31 mouse cellular contexts compared by ENCODE assay signal in the genomic region with DNA sequence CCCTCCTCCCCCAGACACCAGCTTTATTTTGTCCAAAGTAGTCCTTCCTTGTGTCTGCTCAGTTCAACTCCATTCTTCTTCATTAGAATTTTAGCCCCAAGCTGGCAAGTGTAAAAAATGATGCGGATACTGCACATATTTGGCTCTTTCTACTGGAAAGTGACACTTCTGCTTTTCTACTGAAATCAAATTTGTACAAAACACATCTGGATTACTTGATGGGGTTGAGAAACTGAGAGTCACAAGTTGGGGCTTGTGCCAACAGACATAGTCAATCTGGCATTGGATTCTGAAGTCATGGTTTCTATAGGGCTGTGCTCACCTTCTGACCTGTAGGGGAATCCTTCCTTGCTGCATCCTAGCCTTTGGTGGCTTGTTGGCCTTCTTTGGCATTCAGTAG. TPM values are rescaled to one million over a fixed set of nuclear protein-coding genes. Genes with fewer than 3 reads are reported as not detected.
DNase-seq lines count a peak whose midpoint lies in the region; ATAC-seq and TF ChIP-seq lines count a peak whose summit lies in the region.
"Had no signal": no experiment of that assay in that cellular context is flagged by ENCODE, and none has a peak within 500 bp of the region (broad histone marks: within the 10 kb centered on the region; RNA-seq: fewer than 3 reads in every experiment).

No protein-coding gene starts in this region.

- peak; percentile 53 for DNase-seq in heart, embryonic 10.5 days (ENCODE audit: low spot score)
- no peak for DNase-seq in heart, postnatal 4 days
- peak; percentile 45 for DNase-seq in midbrain, embryonic 11.5 days (ENCODE audit: low spot score, missing footprints)
- no peak for DNase-seq in midbrain, postnatal 0 days (ENCODE audit: low spot score)
- DNase-seq in adrenal gland, adult 8-10 months = no peak
- DNase-seq in gastrocnemius, adult 8-10 months (ENCODE audit: low spot score in 2 of 2) = no peak
- DNase-seq: adrenal gland, postnatal 14 days; cerebellum, adult 18-20 months; cerebellum, adult 9-10 months; cerebellum, postnatal 14 days; gastrocnemius, postnatal 10 days; gastrocnemius, postnatal 36 days; heart, adult 11 months; heart, postnatal 10 days; heart, postnatal 36 days had no signal

- H3K27ac ChIP-seq in heart, embryonic 10.5 days = no peak overlapping the region
- H3K27ac ChIP-seq in midbrain, embryonic 11.5 days (ENCODE audit: low read depth, low read length) = no peak overlapping the region
- H3K27ac ChIP-seq in midbrain, postnatal 0 days (ENCODE audit: low read depth, low read length) = no peak overlapping the region
- H3K27ac ChIP-seq: embryonic facial prominence, embryonic 10.5 days; embryonic facial prominence, embryonic 13.5 days; forebrain, embryonic 12.5 days; forebrain, embryonic 15.5 days; heart, embryonic 15.5 days; hindbrain, embryonic 14.5 days; hindbrain, postnatal 0 days had no signal

- H3K27me3 ChIP-seq in heart, embryonic 10.5 days (ENCODE audit: insufficient read depth, poor library complexity, severe bottlenecking) = no peaks in the 10 kb centered on the region
- no peaks in the 10 kb centered on the region for H3K27me3 ChIP-seq in midbrain, embryonic 11.5 days (ENCODE audit: control insufficient read depth, insufficient read depth, low read length)
- H3K27me3 ChIP-seq in midbrain, postnatal 0 days (ENCODE audit: insufficient read depth, low read length) = no peaks in the 10 kb centered on the region
- H3K27me3 ChIP-seq: embryonic facial prominence, embryonic 13.5 days; forebrain, embryonic 12.5 days; forebrain, embryonic 15.5 days; heart, embryonic 12.5 days; heart, embryonic 15.5 days; Patski had no signal

- no peaks in the 10 kb centered on the region for H3K4me1 ChIP-seq in heart, embryonic 10.5 days
- peaks cover 5% of the 10 kb centered on the region; the same call in 1 of the 2 replicates for H3K4me1 ChIP-seq in midbrain, embryonic 11.5 days (ENCODE audit: control insufficient read depth, insufficient read depth, low read length)
- no peaks in the 10 kb centered on the region for H3K4me1 ChIP-seq in midbrain, postnatal 0 days (ENCODE audit: insufficient read depth, low read length)
- H3K4me1 ChIP-seq: embryonic facial prominence, embryonic 10.5 days; embryonic facial prominence, embryonic 13.5 days; heart, embryonic 12.5 days; heart, embryonic 15.5 days had no signal

- no peaks in the 10 kb centered on the region for H3K36me3 ChIP-seq in heart, embryonic 10.5 days
- no peaks in the 10 kb centered on the region for H3K36me3 ChIP-seq in midbrain, embryonic 11.5 days (ENCODE audit: control insufficient read depth, insufficient read depth, low read length)
- no peaks in the 10 kb centered on the region for H3K36me3 ChIP-seq in midbrain, postnatal 0 days (ENCODE audit: insufficient read depth, low read length)
- H3K36me3 ChIP-seq: embryonic facial prominence, embryonic 10.5 days; embryonic facial prominence, embryonic 13.5 days; forebrain, embryonic 12.5 days; forebrain, embryonic 15.5 days; G1E; heart, embryonic 12.5 days; heart, embryonic 15.5 days had no signal

- 94% methylated on average over 1 of the region's 1 CpGs for WGBS in heart, embryonic 10.5 days
- 86% methylated on average over 1 of the region's 1 CpGs for WGBS in midbrain, embryonic 11.5 days
- 88% methylated on average over 1 of the region's 1 CpGs for WGBS in midbrain, postnatal 0 days

- no peak for ATAC-seq in midbrain, embryonic 11.5 days (ENCODE audit: low FRiP score)
- ATAC-seq in midbrain, postnatal 0 days (ENCODE audit: low FRiP score) = no peak
- ATAC-seq in megakaryocyte, adult 5-6 weeks (ENCODE audit: poor library complexity, severe bottlenecking) = peak; percentile 30; the same call in 1 of the 2 replicates
- ATAC-seq: forebrain, embryonic 15.5 days; hindbrain, postnatal 0 days; inflammation-experienced regulatory T-cells, adult 6 months; Patski had no signal

- TF ChIP-seq CTCF in midbrain, postnatal 0 days (IDR thresholded peaks at IDR 0.05) = no peak

- no peak overlapping the region for H3K9ac ChIP-seq in midbrain, embryonic 11.5 days (ENCODE audit: low read length)
- H3K9ac ChIP-seq in midbrain, postnatal 0 days (replicated peaks; ENCODE audit: low read length, poor library complexity, severe bottlenecking) = no peak overlapping the region
- H3K9ac ChIP-seq: embryonic facial prominence, embryonic 13.5 days; forebrain, embryonic 12.5 days; forebrain, embryonic 15.5 days; heart, embryonic 12.5 days; heart, embryonic 15.5 days; hindbrain, embryonic 14.5 days had no signal

- no peak overlapping the region for H3K4me2 ChIP-seq in midbrain, embryonic 11.5 days
- no peak overlapping the region for H3K4me2 ChIP-seq in midbrain, postnatal 0 days (ENCODE audit: low read depth, low read length, poor library complexity, severe bottlenecking)
- H3K4me2 ChIP-seq: embryonic facial prominence, embryonic 13.5 days; forebrain, embryonic 12.5 days; forebrain, embryonic 15.5 days; heart, embryonic 12.5 days; heart, embryonic 15.5 days; hindbrain, embryonic 14.5 days had no signal

- H3K9me3 ChIP-seq in heart, embryonic 10.5 days = no peaks in the 10 kb centered on the region
- H3K9me3 ChIP-seq in midbrain, embryonic 11.5 days (ENCODE audit: control insufficient read depth, low read length) = no peaks in the 10 kb centered on the region
- no peaks in the 10 kb centered on the region for H3K9me3 ChIP-seq in midbrain, postnatal 0 days (ENCODE audit: low read length)
- H3K9me3 ChIP-seq: embryonic facial prominence, embryonic 10.5 days; embryonic facial prominence, embryonic 13.5 days; forebrain, embryonic 12.5 days; forebrain, embryonic 15.5 days; heart, embryonic 12.5 days; heart, embryonic 15.5 days had no signal

- H3K4me3 ChIP-seq in heart, embryonic 10.5 days = no peak overlapping the region
- no peak overlapping the region for H3K4me3 ChIP-seq in midbrain, embryonic 11.5 days (ENCODE audit: low read depth, low read length)
- H3K4me3 ChIP-seq in midbrain, postnatal 0 days (ENCODE audit: low read depth, low read length) = no peak overlapping the region
- H3K4me3 ChIP-seq: embryonic facial prominence, embryonic 10.5 days; embryonic facial prominence, embryonic 13.5 days; erythroblast, embryonic 14.5 days; forebrain, embryonic 12.5 days; forebrain, embryonic 15.5 days; heart, embryonic 12.5 days; heart, embryonic 15.5 days had no signal

RNA-seq across cellular contexts. Expression of a gene that starts 27.1 kb away (rescaled TPM):
- polyA plus RNA-seq in heart, embryonic 10.5 days (2016; fragmentation: Nextera tagmentation; extraction: Ambion mirVana) = 0.20 TPM in 1 of 2 replicates, not detected in the other
- total RNA-seq in heart, postnatal 4 days (2021) = not detected
- not detected in 2 replicates for polyA plus RNA-seq in midbrain, embryonic 11.5 days (2014; fragmentation: Nextera tagmentation; extraction: Ambion mirVana)
- total RNA-seq in midbrain, postnatal 0 days (2014; rRNA removed) = not detected in 2 replicates
- not detected in 2 replicates for polyA plus RNA-seq in midbrain, postnatal 0 days (2015; fragmentation: Nextera tagmentation; extraction: Ambion mirVana)
- not detected in 2 replicates for total RNA-seq in megakaryocyte, adult 5-6 weeks (2015)
- total RNA-seq in megakaryocyte, adult 5-6 weeks (2017) = not detected in 2 replicates
- under 1 TPM in 2 of 4 experiments, not detected in 2; 0.16 to 0.28 TPM for total RNA-seq in adrenal gland, adult 8-10 months (2022)
- total RNA-seq in gastrocnemius, adult 8-10 months (2022) = under 1 TPM in 2 of 4 experiments, not detected in 2; 0.15 to 0.22 TPM
- total RNA-seq: adrenal gland, adult 18-20 months; heart, adult 8-10 months; heart, postnatal 10 days; heart, postnatal 36 days; hindbrain, postnatal 0 days had no signal
- polyA plus RNA-seq: embryonic facial prominence, embryonic 10.5 days; embryonic facial prominence, embryonic 13.5 days; erythroblast, embryonic 14.5 days; forebrain, embryonic 12.5 days; forebrain, embryonic 15.5 days; G1E; heart, embryonic 15.5 days; hindbrain, embryonic 11.5 days; inflammation-experienced regulatory T-cells, adult 6 months had no signal

RNA-seq across cellular contexts. Expression of a gene that starts 38.0 kb away (rescaled TPM):
- polyA plus RNA-seq in heart, embryonic 10.5 days (2016; fragmentation: Nextera tagmentation; extraction: Ambion mirVana) = 9.2 and 10.5 TPM in 2 replicates
- total RNA-seq in heart, postnatal 4 days (2021) = 1 to 10 TPM; 6.0 to 6.3 TPM
- 6.5 and 7.4 TPM in 2 replicates for polyA plus RNA-seq in midbrain, embryonic 11.5 days (2014; fragmentation: Nextera tagmentation; extraction: Ambion mirVana)
- 1.8 and 3.3 TPM in 2 replicates for total RNA-seq in midbrain, postnatal 0 days (2014; rRNA removed)
- polyA plus RNA-seq in midbrain, postnatal 0 days (2015; fragmentation: Nextera tagmentation; extraction: Ambion mirVana) = 7.2 and 8.3 TPM in 2 replicates
- total RNA-seq in megakaryocyte, adult 5-6 weeks (2015) = 8.6 and 11.1 TPM in 2 replicates
- total RNA-seq in megakaryocyte, adult 5-6 weeks (2017) = 0.37 and 1.3 TPM in 2 replicates
- 1 to 10 TPM; 4.4 to 9.5 (median 4.8) TPM for total RNA-seq in adrenal gland, adult 8-10 months (2022)
- 10 to 100 TPM; 28.1 to 33.7 (median 33.5) TPM for total RNA-seq in gastrocnemius, adult 8-10 months (2022)
- total RNA-seq: G1E had no signal
- polyA plus RNA-seq: erythroblast, embryonic 14.5 days; G1E had no signal

Comparison
In these comparisons a context has a peak if more than half of its experiments do, and no peak if none do; other contexts are left out.
1. DNase-seq: peak in heart, embryonic 10.5 days (single experiment) and midbrain, embryonic 11.5 days (single experiment); none in heart, postnatal 4 days (single experiment), midbrain, postnatal 0 days (single experiment), adrenal gland, adult 8-10 months (single experiment) and gastrocnemius, adult 8-10 months (0 of 2).